Mouse (Mus musculus) lung, postnatal 0 days (tissue): ENCODE measurements around the gene Gm7168. TPM values are rescaled to one million over a fixed set of nuclear protein-coding genes. Genes with fewer than 3 reads are reported as not detected.
"Not testable (repeated sequence)": the region's sequence is repeated elsewhere in the genome, so short reads cannot be mapped to it uniquely, and the experiment has no call there.

Experiments used
- ATAC-seq: fragments of 200-750 bp; cut with Nextera tagmentation; 2 replicates; pipeline ENCODE4 v1.8.0; 2017; ENCODE audit warnings: moderate library complexity
- DNase-seq: peaks from one replicate; pipeline ENCODE4 v3.0.0-alpha.2; 2016; ENCODE audit warnings: low spot score
- H3K27ac ChIP-seq: fragments of 300-500 bp; sonication (generic); 2 replicates; pipeline ENCODE4 v1.5.1; 2014; ENCODE audit warnings: antibody characterized with exemption, mild to moderate bottlenecking, low read length, mixed read lengths
- H3K27me3 ChIP-seq: fragments of 300-500 bp; sonication (generic); replicated peaks from 2 replicates; pipeline ENCODE4 v1.6.1; 2014; ENCODE audit warnings: low read length, mixed read lengths; ENCODE audit not compliant: insufficient read depth
- H3K36me3 ChIP-seq: fragments of 300-500 bp; sonication (generic); 2 replicates; pipeline ENCODE4 v1.6.1; 2014; ENCODE audit warnings: low read length, mixed read lengths; ENCODE audit not compliant: insufficient read depth
- H3K4me1 ChIP-seq: fragments of 300-500 bp; sonication (generic); 2 replicates; pipeline ENCODE4 v1.6.1; 2014; ENCODE audit warnings: antibody characterized with exemption, low read depth, low read length, mixed read lengths; ENCODE audit not compliant: insufficient read depth
- H3K4me2 ChIP-seq: fragments of 300-500 bp; sonication (generic); replicated peaks from 2 replicates; pipeline ENCODE4 v1.6.1; 2014; ENCODE audit warnings: low read depth, mild to moderate bottlenecking, low read length, moderate library complexity, mixed read lengths
- H3K4me3 ChIP-seq: fragments of 300-500 bp; sonication (generic); 2 replicates; pipeline ENCODE4 v1.5.1; 2014; ENCODE audit warnings: low read depth, low read length
- H3K9ac ChIP-seq: fragments of 300-500 bp; sonication (generic); replicated peaks from 2 replicates; pipeline ENCODE4 v1.6.1; 2014; ENCODE audit warnings: low read depth, mild to moderate bottlenecking
- H3K9me3 ChIP-seq: fragments of 300-500 bp; sonication (generic); 2 replicates; pipeline ENCODE4 v1.6.1; 2016; ENCODE audit warnings: low read length, mixed read lengths
- CTCF ChIP-seq: IDR thresholded peaks from 2 replicates; pipeline ENCODE4 v1.5.1; 2016; ENCODE audit warnings: antibody characterized with exemption, mild to moderate bottlenecking
- EP300 ChIP-seq: IDR thresholded peaks from 2 replicates; pipeline ENCODE4 v1.6.1; 2016; ENCODE audit warnings: antibody characterized with exemption, mild to moderate bottlenecking, control low read depth
- WGBS: fragments of 180-500 bp; shearing (Covaris S2); extraction: QIAGEN DNeasy Blood & Tissue Kit; methylation state at CpG from one replicate; pipeline ENCODE4 v1.1.7; 2014; 5-methylcytosine and 5-hydroxymethylcytosine counted together
- polyA plus RNA-seq: library from polyadenylated mRNA; unstranded; fragments of >200 nt; fragmentation: Nextera tagmentation; extraction: Ambion mirVana; gene quantifications from 2 replicates; pipeline ENCODE4 v1.2.1, GENCODE M21; 2015

The Gm7168 gene
- polyA plus RNA-seq, 1 experiment from 2014 or later = not detected

DNA sequence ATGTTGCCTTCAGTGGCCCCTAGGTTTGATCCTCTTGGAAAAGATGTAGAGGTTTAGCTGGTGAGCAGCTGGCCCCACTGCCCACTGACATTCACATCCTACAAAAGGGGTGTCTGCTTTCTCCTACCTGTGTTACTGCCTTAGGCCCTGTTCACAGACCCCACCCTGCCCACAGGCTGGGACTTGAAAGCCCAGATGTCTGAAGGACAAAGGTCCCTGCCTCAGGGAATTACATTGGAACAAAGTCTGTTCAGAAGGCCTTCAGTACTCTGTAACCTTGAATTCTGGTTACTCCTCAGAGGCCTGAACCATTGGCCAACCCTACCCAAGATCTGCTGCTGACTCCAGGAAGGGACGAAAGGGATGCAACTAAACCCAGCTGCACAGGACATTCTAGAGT is 39.5 kb downstream of the Gm7168 start:
- H3K27ac ChIP-seq = no peak overlapping the region
- H3K9me3 ChIP-seq = no peaks in the 10 kb centered on the region
- no peak overlapping the region for H3K4me2 ChIP-seq
- no peak overlapping the region for H3K9ac ChIP-seq
- no peaks in the 10 kb centered on the region for H3K27me3 ChIP-seq
- TF ChIP-seq EP300 (no peak), CTCF (no peak)
- DNase-seq (no peak), ATAC-seq (no peak)
- no peaks in the 10 kb centered on the region for H3K36me3 ChIP-seq
- no peaks in the 10 kb centered on the region for H3K4me1 ChIP-seq
- H3K4me3 ChIP-seq = no peak overlapping the region
- WGBS = 70% methylated on average over 1 of the region's 1 CpGs

DNA sequence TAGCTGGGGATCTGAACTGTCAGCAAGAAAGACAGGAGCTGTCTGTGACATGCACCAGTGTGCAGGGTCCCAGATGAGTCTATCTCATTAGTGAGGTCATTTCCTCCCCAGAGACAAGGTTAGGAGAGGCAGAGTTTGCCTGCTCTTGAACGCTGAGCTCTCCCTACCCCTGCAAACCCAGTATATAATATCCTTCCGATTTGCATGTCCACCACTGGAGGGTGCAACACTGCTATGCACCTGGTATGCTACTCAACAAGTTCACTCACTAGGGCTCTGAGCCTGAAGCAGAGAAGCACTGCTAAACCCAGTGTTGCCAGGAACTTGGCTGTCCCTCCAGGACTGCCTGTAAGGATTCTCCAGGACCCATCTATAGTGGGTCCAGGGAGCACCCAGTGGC is 45.3 kb downstream of the Gm7168 start:
- not testable (repeated sequence) for ATAC-seq, H3K4me3 ChIP-seq, H3K4me1 ChIP-seq, H3K27ac ChIP-seq, H3K4me2 ChIP-seq, H3K9ac ChIP-seq, H3K36me3 ChIP-seq, H3K9me3 ChIP-seq, H3K27me3 ChIP-seq
- 40% methylated on average over 2 of the region's 2 CpGs for WGBS
- TF ChIP-seq CTCF = peak; percentile 41; the same call in 1 of the 2 replicates
- DNase-seq = peak; percentile 5

Other genes starting within 250 kb of the Gm7168 start
- 148 and 161 TPM in 2 replicates for gene Afdn, start 187.8 kb upstream of the Gm7168 start, polyA plus RNA-seq
- 3.9 and 4.4 TPM in 2 replicates for gene Tcte2, start 186.5 kb upstream of the Gm7168 start, polyA plus RNA-seq
- not detected in 2 replicates for gene Gm7356, start 55.3 kb downstream of the Gm7168 start, polyA plus RNA-seq
- gene Gm7358, start 111.2 kb downstream of the Gm7168 start, polyA plus RNA-seq = not detected in 2 replicates